Mouse (Mus musculus): ENCODE measurements around the gene Slc46a2. TPM values are rescaled to one million over a fixed set of nuclear protein-coding genes. Genes with fewer than 3 reads are reported as not detected.

The Slc46a2 gene
- polyA plus RNA-seq, 1 experiment from 2014 or later, result 13.7 TPM

DNA sequence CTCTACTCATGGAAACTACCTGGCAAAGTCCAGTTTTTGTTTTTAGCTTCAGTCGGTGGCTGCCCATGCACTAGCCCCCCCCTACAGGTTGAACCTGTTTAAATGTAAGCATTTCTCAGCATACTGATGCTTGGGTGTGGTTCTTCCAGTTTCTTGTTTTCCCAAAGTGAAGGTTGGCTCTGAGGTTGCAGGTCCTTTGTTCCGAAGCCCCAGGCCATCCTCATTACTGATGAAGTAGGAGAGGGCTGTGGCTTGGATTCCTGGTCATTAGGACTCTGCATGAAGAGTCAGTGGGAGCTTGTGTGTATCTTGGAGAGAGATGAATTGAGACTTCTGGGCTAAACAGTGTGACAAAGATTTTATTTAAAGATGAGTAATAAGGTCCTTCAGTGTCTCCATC lies 33.6 kb downstream of the Slc46a2 start:
- WGBS, result 77% methylated on average over 2 of the region's 2 CpGs
- H3K4me3 ChIP-seq (ENCODE audit: low read length), result no peak overlapping the region
- peaks cover 5% of the 10 kb centered on the region; the same call in 1 of the 2 replicates for H3K4me1 ChIP-seq (ENCODE audit: control insufficient read depth, insufficient read depth, low read length)
- peaks cover 19% of the 10 kb centered on the region for H3K36me3 ChIP-seq (ENCODE audit: control insufficient read depth, insufficient read depth)
- no peak for ATAC-seq (replicated peaks; ENCODE audit: extremely low read depth, insufficient read depth, low FRiP score)
- no peak overlapping the region for H3K27ac ChIP-seq (ENCODE audit: low read length)
- no peaks in the 10 kb centered on the region for H3K9me3 ChIP-seq (replicated peaks; ENCODE audit: control insufficient read depth, low read length)
- H3K9ac ChIP-seq (ENCODE audit: low read length), result no peak overlapping the region
- no peaks in the 10 kb centered on the region for H3K27me3 ChIP-seq (ENCODE audit: control insufficient read depth, insufficient read depth, low read length)
- H3K4me2 ChIP-seq (ENCODE audit: low read depth, low read length), result no peak overlapping the region

GRCm38 (mm10) chr4:59880725-59881124 lies 34.1 kb downstream of the Slc46a2 start:
- no peak overlapping the region for H3K4me2 ChIP-seq (ENCODE audit: low read depth, low read length)
- H3K4me3 ChIP-seq (ENCODE audit: low read length), result no peak overlapping the region
- no peak overlapping the region for H3K9ac ChIP-seq (ENCODE audit: low read length)
- WGBS, result 78% methylated on average over 5 of the region's 5 CpGs
- ATAC-seq (replicated peaks; ENCODE audit: extremely low read depth, insufficient read depth, low FRiP score), result no peak; the same call in 1 of the 2 replicates
- no peaks in the 10 kb centered on the region for H3K27me3 ChIP-seq (ENCODE audit: control insufficient read depth, insufficient read depth, low read length)
- H3K9me3 ChIP-seq (replicated peaks; ENCODE audit: control insufficient read depth, low read length), result no peaks in the 10 kb centered on the region
- no peak overlapping the region; the same call in 1 of the 2 replicates for H3K27ac ChIP-seq (ENCODE audit: low read length)
- peaks cover 19% of the 10 kb centered on the region for H3K36me3 ChIP-seq (ENCODE audit: control insufficient read depth, insufficient read depth)
- H3K4me1 ChIP-seq (ENCODE audit: control insufficient read depth, insufficient read depth, low read length), result peaks cover 5% of the 10 kb centered on the region; the same call in 1 of the 2 replicates

DNA sequence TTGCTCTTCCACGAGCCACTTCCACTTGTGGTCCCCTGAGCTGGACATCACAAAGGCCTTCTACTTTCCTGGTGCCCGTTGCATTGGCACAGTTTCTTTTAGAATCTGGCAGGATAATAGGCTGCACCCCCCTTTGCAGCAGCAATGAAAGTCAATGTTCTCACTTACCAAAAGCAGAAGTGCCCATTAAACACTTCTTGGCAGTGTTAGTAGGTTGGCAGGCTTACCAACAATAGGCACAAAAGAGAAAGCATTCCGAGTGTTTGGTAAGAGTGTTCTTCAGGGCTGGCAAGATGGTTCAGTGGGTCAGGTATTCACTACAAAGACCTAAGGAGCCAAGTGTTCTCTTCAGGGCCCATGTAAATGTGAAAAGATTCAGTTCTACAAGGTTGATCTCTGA lies 35.4 kb downstream of the Slc46a2 start:
- ATAC-seq (replicated peaks; ENCODE audit: extremely low read depth, insufficient read depth, low FRiP score), result no peak
- Histone ChIP-seq H3K4me1 (ENCODE audit: control insufficient read depth, insufficient read depth, low read length) (peaks cover 5% of the 10 kb centered on the region; the same call in 1 of the 2 replicates), H3K4me3 (ENCODE audit: low read length) (no peak overlapping the region), H3K36me3 (ENCODE audit: control insufficient read depth, insufficient read depth) (peaks cover 16% of the 10 kb centered on the region), H3K9ac (ENCODE audit: low read length) (no peak overlapping the region), H3K27ac (ENCODE audit: low read length) (peak overlapping the region; percentile 45; the same call in 1 of the 2 replicates), H3K9me3 (replicated peaks; ENCODE audit: control insufficient read depth, low read length) (no peaks in the 10 kb centered on the region), H3K27me3 (ENCODE audit: control insufficient read depth, insufficient read depth, low read length) (no peaks in the 10 kb centered on the region), H3K4me2 (ENCODE audit: low read depth, low read length) (no peak overlapping the region)
- WGBS, result 83% methylated on average over 3 of the region's 3 CpGs

DNA sequence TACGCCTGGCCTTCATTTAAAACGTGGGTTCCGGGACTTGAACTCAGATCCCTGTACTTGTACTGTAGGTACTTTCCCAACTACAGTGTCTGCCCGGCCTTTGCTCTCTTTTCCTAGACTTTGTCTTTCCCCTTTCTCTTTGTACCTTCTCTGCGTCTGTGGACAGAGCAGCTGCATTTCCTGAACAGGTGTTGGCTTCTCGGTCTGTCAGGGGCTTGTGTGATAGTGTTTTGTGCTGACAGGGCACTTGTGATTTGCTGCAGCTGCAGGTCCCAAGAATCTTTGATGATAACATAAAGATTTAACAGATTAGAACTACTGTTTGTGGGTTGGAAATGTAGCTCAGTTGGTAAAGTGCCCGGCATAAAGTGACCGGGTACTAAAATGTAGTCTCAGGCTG lies 36.3 kb downstream of the Slc46a2 start:
- Histone ChIP-seq H3K27ac (ENCODE audit: low read length) (peak overlapping the region; percentile 29; the same call in 1 of the 2 replicates), H3K9ac (ENCODE audit: low read length) (no peak overlapping the region)

GRCm38 (mm10) chr4:59877025-59877424 lies 37.8 kb downstream of the Slc46a2 start:
- no peak overlapping the region for H3K9ac ChIP-seq (ENCODE audit: low read length)
- H3K4me2 ChIP-seq (ENCODE audit: low read depth, low read length), result no peak overlapping the region
- H3K27me3 ChIP-seq (ENCODE audit: control insufficient read depth, insufficient read depth, low read length), result no peaks in the 10 kb centered on the region
- peaks cover 14% of the 10 kb centered on the region for H3K4me1 ChIP-seq (ENCODE audit: control insufficient read depth, insufficient read depth, low read length)
- peaks cover 9% of the 10 kb centered on the region for H3K36me3 ChIP-seq (ENCODE audit: control insufficient read depth, insufficient read depth)
- 76% methylated on average over 2 of the region's 2 CpGs for WGBS
- H3K9me3 ChIP-seq (replicated peaks; ENCODE audit: control insufficient read depth, low read length), result no peaks in the 10 kb centered on the region
- no peak for ATAC-seq (replicated peaks; ENCODE audit: extremely low read depth, insufficient read depth, low FRiP score)
- H3K27ac ChIP-seq (ENCODE audit: low read length), result no peak overlapping the region
- H3K4me3 ChIP-seq (ENCODE audit: low read length), result no peak overlapping the region

More for the DNA sequence above, 36.3 kb downstream of the Slc46a2 start:
- ATAC-seq (replicated peaks; ENCODE audit: extremely low read depth, insufficient read depth, low FRiP score), result peak; percentile 33; the same call in 1 of the 2 replicates
- Histone ChIP-seq H3K4me1 (ENCODE audit: control insufficient read depth, insufficient read depth, low read length) (peaks cover 7% of the 10 kb centered on the region; the same call in 1 of the 2 replicates), H3K4me3 (ENCODE audit: low read length) (no peak overlapping the region), H3K27me3 (ENCODE audit: control insufficient read depth, insufficient read depth, low read length) (no peaks in the 10 kb centered on the region), H3K4me2 (ENCODE audit: low read depth, low read length) (no peak overlapping the region), H3K9me3 (replicated peaks; ENCODE audit: control insufficient read depth, low read length) (no peaks in the 10 kb centered on the region), H3K36me3 (ENCODE audit: control insufficient read depth, insufficient read depth) (peaks cover 16% of the 10 kb centered on the region)
- 60% methylated on average over 8 of the region's 8 CpGs for WGBS

DNA sequence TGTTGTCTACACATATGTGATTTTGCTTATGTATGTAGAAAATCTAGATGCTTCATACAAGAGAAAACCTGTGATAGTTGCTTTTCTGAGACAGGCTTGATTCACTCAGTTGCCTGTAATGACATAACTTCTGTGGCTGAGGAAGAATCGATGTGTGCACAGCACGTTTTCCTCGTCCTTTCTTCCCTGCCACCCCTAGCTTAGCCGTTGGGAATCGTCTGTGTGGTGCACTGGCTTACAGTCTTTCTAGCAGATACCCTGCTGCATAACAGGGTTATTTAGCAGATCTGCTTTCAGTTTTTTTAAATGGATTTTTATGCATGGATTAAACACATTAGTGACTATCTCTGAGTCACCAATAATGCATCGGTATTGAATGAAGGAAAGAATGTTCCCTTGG lies 38.3 kb downstream of the Slc46a2 start:
- no peak for ATAC-seq (replicated peaks; ENCODE audit: extremely low read depth, insufficient read depth, low FRiP score)
- Histone ChIP-seq H3K27me3 (ENCODE audit: control insufficient read depth, insufficient read depth, low read length) (no peaks in the 10 kb centered on the region), H3K9ac (ENCODE audit: low read length) (no peak overlapping the region; the same call in 1 of the 2 replicates), H3K27ac (ENCODE audit: low read length) (no peak overlapping the region), H3K9me3 (replicated peaks; ENCODE audit: control insufficient read depth, low read length) (no peaks in the 10 kb centered on the region), H3K4me3 (ENCODE audit: low read length) (no peak overlapping the region), H3K4me2 (ENCODE audit: low read depth, low read length) (no peak overlapping the region), H3K36me3 (ENCODE audit: control insufficient read depth, insufficient read depth) (peaks cover 6% of the 10 kb centered on the region; the same call in 1 of the 2 replicates), H3K4me1 (ENCODE audit: control insufficient read depth, insufficient read depth, low read length) (peaks cover 14% of the 10 kb centered on the region)
- 82% methylated on average over 6 of the region's 6 CpGs for WGBS

DNA sequence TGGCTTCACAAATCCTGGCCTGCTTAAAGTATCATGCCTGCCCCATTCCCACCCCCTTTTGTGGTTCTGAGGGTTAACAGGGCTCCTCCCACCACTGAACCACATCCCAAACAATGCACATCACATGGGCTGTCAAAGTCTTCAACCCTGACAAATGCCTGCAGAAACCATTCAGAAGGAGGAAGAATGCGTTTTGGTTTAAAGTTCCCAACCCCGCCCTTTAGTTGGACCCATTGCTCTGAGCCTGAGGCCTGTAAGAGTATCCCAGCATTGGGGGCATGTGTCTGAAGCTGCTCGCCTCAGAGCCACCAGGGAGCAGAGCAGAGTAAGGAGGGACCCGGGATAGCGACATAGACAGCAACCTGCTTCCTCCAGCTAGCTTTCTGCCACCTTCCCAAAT lies 41.0 kb downstream of the Slc46a2 start:
- 0 out of 2 replicates have a peak, but pooled peaks have one; percentile 8 for ATAC-seq (replicated peaks; ENCODE audit: extremely low read depth, insufficient read depth, low FRiP score)
- Histone ChIP-seq H3K27me3 (ENCODE audit: control insufficient read depth, insufficient read depth, low read length) (no peaks in the 10 kb centered on the region), H3K4me1 (ENCODE audit: control insufficient read depth, insufficient read depth, low read length) (peaks cover 25% of the 10 kb centered on the region), H3K4me3 (ENCODE audit: low read length) (no peak overlapping the region), H3K36me3 (ENCODE audit: control insufficient read depth, insufficient read depth) (no peaks in the 10 kb centered on the region), H3K9me3 (replicated peaks; ENCODE audit: control insufficient read depth, low read length) (no peaks in the 10 kb centered on the region), H3K27ac (ENCODE audit: low read length) (0 out of 2 replicates have a peak overlapping the region, but pooled peaks have one; percentile 0), H3K4me2 (ENCODE audit: low read depth, low read length) (no peak overlapping the region), H3K9ac (ENCODE audit: low read length) (no peak overlapping the region)
- WGBS, result 62% methylated on average over 5 of the region's 5 CpGs

DNA sequence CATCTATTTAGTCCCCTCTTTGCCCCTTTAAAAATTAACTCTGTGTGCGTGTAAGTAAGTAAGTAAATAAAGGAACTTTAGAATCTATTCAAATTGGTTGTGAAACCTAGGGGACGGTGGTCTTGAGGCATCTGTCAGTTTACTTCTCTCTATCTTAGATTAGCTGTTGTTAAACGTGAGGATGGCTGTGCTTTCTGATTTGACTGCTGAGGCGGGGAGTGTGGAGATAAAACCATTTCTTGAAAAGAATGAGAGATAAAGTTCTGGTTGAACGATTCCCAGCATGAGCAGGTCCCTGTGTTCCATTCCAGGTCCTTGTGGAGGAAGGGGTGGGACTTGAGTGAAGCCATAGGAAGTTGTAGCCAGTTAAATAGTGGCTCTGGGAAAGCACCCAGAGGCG lies 41.6 kb downstream of the Slc46a2 start:
- peaks cover 21% of the 10 kb centered on the region for H3K4me1 ChIP-seq (ENCODE audit: control insufficient read depth, insufficient read depth, low read length)
- 49% methylated on average over 6 of the region's 6 CpGs for WGBS
- ATAC-seq (replicated peaks; ENCODE audit: extremely low read depth, insufficient read depth, low FRiP score), result no peak
- no peaks in the 10 kb centered on the region for H3K27me3 ChIP-seq (ENCODE audit: control insufficient read depth, insufficient read depth, low read length)
- no peak overlapping the region for H3K9ac ChIP-seq (ENCODE audit: low read length)
- no peak overlapping the region for H3K4me3 ChIP-seq (ENCODE audit: low read length)
- H3K4me2 ChIP-seq (ENCODE audit: low read depth, low read length), result no peak overlapping the region
- peak overlapping the region; percentile 18; the same call in 1 of the 2 replicates for H3K27ac ChIP-seq (ENCODE audit: low read length)
- 0 out of 2 replicates have a peak, but pooled peaks cover under 1% of the 10 kb centered on the region for H3K36me3 ChIP-seq (ENCODE audit: control insufficient read depth, insufficient read depth)
- H3K9me3 ChIP-seq (replicated peaks; ENCODE audit: control insufficient read depth, low read length), result no peaks in the 10 kb centered on the region

GRCm38 (mm10) chr4:59870859-59871591 lies 43.8 kb downstream of the Slc46a2 start:
- H3K4me2 ChIP-seq (ENCODE audit: low read depth, low read length), result peak overlapping the region; percentile 13; the same call in 1 of the 2 replicates
- H3K36me3 ChIP-seq (ENCODE audit: control insufficient read depth, insufficient read depth), result 0 out of 2 replicates have a peak, but pooled peaks cover 2% of the 10 kb centered on the region
- 42% methylated on average over 9 of the region's 9 CpGs for WGBS
- H3K27ac ChIP-seq (ENCODE audit: low read length), result peak overlapping the region; percentile 77
- H3K4me1 ChIP-seq (ENCODE audit: control insufficient read depth, insufficient read depth, low read length), result peaks cover 20% of the 10 kb centered on the region
- no peaks in the 10 kb centered on the region for H3K9me3 ChIP-seq (replicated peaks; ENCODE audit: control insufficient read depth, low read length)
- H3K27me3 ChIP-seq (ENCODE audit: control insufficient read depth, insufficient read depth, low read length), result no peaks in the 10 kb centered on the region
- no peak overlapping the region for H3K4me3 ChIP-seq (ENCODE audit: low read length)
- peak overlapping the region; percentile 26; the same call in 1 of the 2 replicates for H3K9ac ChIP-seq (ENCODE audit: low read length)
- peak; percentile 55 for ATAC-seq (replicated peaks; ENCODE audit: extremely low read depth, insufficient read depth, low FRiP score)

All from heart, embryonic 16.5 days (tissue).